Mouse (Mus musculus) bone marrow, adult 2 months (tissue): Measurements from ENCODE around the gene Zfp362.

Experiments
- CTCF ChIP-seq: fragments of 200-500 bp; IDR thresholded peaks from 2 replicates; pipeline ENCODE4 v1.5.1; 2011; ENCODE audit warnings: low read length, control low read depth; ENCODE audit not compliant: control insufficient read depth, insufficient read depth
- POLR2A ChIP-seq: fragments of 200-500 bp; IDR thresholded peaks from 2 replicates; pipeline ENCODE4 v1.6.1; 2011; ENCODE audit warnings: low read depth, mild to moderate bottlenecking, control low read depth, low read length, borderline replicate concordance; ENCODE audit not compliant: control insufficient read depth

- TF ChIP-seq CTCF (no peak), POLR2A (no peak)
These were observed 11.2 kb upstream of the Zfp362 start for GRCm38 (mm10) chr4:128817011-128817410.
